Mouse (Mus musculus): ENCODE data around the gene Phka2.

DNA sequence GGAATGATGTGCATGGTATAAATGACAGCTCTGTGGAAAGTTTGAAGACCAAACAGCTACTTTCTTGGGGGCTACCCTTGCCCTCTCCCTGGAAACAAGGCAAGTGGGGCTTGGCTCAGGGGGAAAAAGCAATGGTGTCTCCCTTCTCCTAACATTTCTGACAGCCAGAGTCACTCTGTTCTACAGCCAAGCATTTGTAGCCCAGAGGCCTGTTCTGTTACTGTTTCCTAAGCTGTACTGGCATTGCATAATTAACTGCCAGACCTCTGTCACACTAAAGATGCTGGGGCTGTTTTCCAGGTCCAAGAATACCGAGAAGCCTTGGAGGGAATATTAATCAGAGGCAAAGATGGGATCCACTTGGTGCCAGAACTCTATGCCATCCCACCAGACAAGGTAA lies 46.9 kb downstream of the Phka2 start:
- TF ChIP-seq POLR2A (IDR thresholded peaks at IDR 0.05; ENCODE audit: borderline replicate concordance, extremely low read depth, insufficient read depth, insufficient read length, poor library complexity, severe bottlenecking) (no peak), CTCF (IDR thresholded peaks at IDR 0.05; ENCODE audit: borderline replicate concordance, extremely low read depth, insufficient read depth, insufficient read length) (no peak)

Measured in brain, embryonic 14.5 days (tissue).